Comparison of ENCODE assay signal across 19 mouse cellular contexts in genomic region chr11:35385444-35385843, GRCm38 (mm10).
DNase-seq lines count a peak whose midpoint lies in the region; ATAC-seq and TF ChIP-seq lines count a peak whose summit lies in the region.
"Had no signal": no experiment of that assay in that cellular context is flagged by ENCODE, and none has a peak within 500 bp of the region (broad histone marks: within the 10 kb centered on the region; RNA-seq: fewer than 3 reads in every experiment).

No protein-coding gene starts in this region.

- no peaks in the 10 kb centered on the region for H3K9me3 ChIP-seq in kidney, embryonic 14.5 days (ENCODE audit: control insufficient read depth, low read length)
- H3K9me3 ChIP-seq in embryonic facial prominence, embryonic 13.5 days: no peaks in the 10 kb centered on the region
- H3K9me3 ChIP-seq in limb, embryonic 13.5 days: no peaks in the 10 kb centered on the region
- H3K9me3 ChIP-seq: liver, embryonic 15.5 days had no signal

- no peaks in the 10 kb centered on the region for H3K79me2 ChIP-seq in heart, adult 2 months (replicated peaks; ENCODE audit: control insufficient read depth, insufficient read depth, low read length)

- no peak overlapping the region for H3K9ac ChIP-seq in kidney, embryonic 14.5 days (ENCODE audit: low read depth, low read length)
- no peak overlapping the region for H3K9ac ChIP-seq in embryonic facial prominence, embryonic 13.5 days
- H3K9ac ChIP-seq in limb, embryonic 13.5 days: no peak overlapping the region
- H3K9ac ChIP-seq in heart, adult 2 months (ENCODE audit: low read depth, low read length): no peak overlapping the region
- H3K9ac ChIP-seq: forebrain, postnatal 0 days; liver, embryonic 15.5 days had no signal

- no peak for TF ChIP-seq POLR2A in heart, adult 2 months (IDR thresholded peaks at IDR 0.05; ENCODE audit: insufficient read depth, low read depth, low read length)

- intact Hi-C loops in heart, adult 2 months (cut with DNase I): no loop called here

- TF ChIP-seq CTCF in heart, adult 2 months (IDR thresholded peaks at IDR 0.05): no peak

- H3K36me3 ChIP-seq in kidney, embryonic 14.5 days (ENCODE audit: control insufficient read depth, insufficient read depth, low read length): no peaks in the 10 kb centered on the region
- H3K36me3 ChIP-seq in embryonic facial prominence, embryonic 13.5 days: no peaks in the 10 kb centered on the region
- no peaks in the 10 kb centered on the region for H3K36me3 ChIP-seq in limb, embryonic 13.5 days
- H3K36me3 ChIP-seq in heart, adult 2 months (ENCODE audit: control insufficient read depth, insufficient read depth, low read length): no peaks in the 10 kb centered on the region
- H3K36me3 ChIP-seq: liver, embryonic 15.5 days had no signal

- 17% methylated on average over 3 of the region's 3 CpGs for WGBS in kidney, embryonic 14.5 days
- 4% methylated on average over 3 of the region's 3 CpGs for WGBS in embryonic facial prominence, embryonic 13.5 days
- WGBS in limb, embryonic 13.5 days: 1% methylated on average over 3 of the region's 3 CpGs
- WGBS in heart, adult 2 months: 47% methylated on average over 3 of the region's 3 CpGs

- no peak for TF ChIP-seq EP300 in heart, adult 2 months (IDR thresholded peaks at IDR 0.05; ENCODE audit: insufficient read depth, low read depth, low read length)

- no peak overlapping the region for H3K4me3 ChIP-seq in kidney, embryonic 14.5 days (ENCODE audit: low read length)
- H3K4me3 ChIP-seq in embryonic facial prominence, embryonic 13.5 days: no peak overlapping the region
- H3K4me3 ChIP-seq in limb, embryonic 13.5 days: no peak overlapping the region
- H3K4me3 ChIP-seq in heart, adult 2 months: no peak overlapping the region
- H3K4me3 ChIP-seq: liver, embryonic 15.5 days had no signal

- peaks cover 28% of the 10 kb centered on the region for H3K4me1 ChIP-seq in kidney, embryonic 14.5 days (ENCODE audit: control insufficient read depth, insufficient read depth, low read length)
- H3K4me1 ChIP-seq in embryonic facial prominence, embryonic 13.5 days: peaks cover 57% of the 10 kb centered on the region
- H3K4me1 ChIP-seq in limb, embryonic 13.5 days: peaks cover 71% of the 10 kb centered on the region
- no peaks in the 10 kb centered on the region; the same call in 1 of the 2 replicates for H3K4me1 ChIP-seq in heart, adult 2 months (ENCODE audit: control insufficient read depth, insufficient read depth, low read length)
- H3K4me1 ChIP-seq: liver, embryonic 15.5 days had no signal

- no peak for DNase-seq in kidney, postnatal 10 days
- peak; percentile 51 for DNase-seq in embryo, embryonic 10.5 days (ENCODE audit: low spot score)
- DNase-seq in lung, postnatal 10 days: no peak
- DNase-seq in heart, adult 2 months: no peak
- no peak for DNase-seq in urinary bladder, postnatal 36 days (ENCODE audit: low spot score in 2 of 2)
- DNase-seq: adrenal gland, adult 8-10 months; cerebellum, adult 2 months; cerebellum, postnatal 25 days; forebrain, postnatal 0 days; gastrocnemius, postnatal 36 days; liver; thymus, postnatal 36 days had no signal

- H3K27ac ChIP-seq in kidney, embryonic 14.5 days (ENCODE audit: low read depth, low read length): no peak overlapping the region
- H3K27ac ChIP-seq in embryonic facial prominence, embryonic 13.5 days: peak overlapping the region; percentile 62; the same call in 1 of the 2 replicates
- H3K27ac ChIP-seq in limb, embryonic 13.5 days: peak overlapping the region; percentile 28; the same call in 1 of the 2 replicates
- H3K27ac ChIP-seq in heart, adult 2 months: no peak overlapping the region
- H3K27ac ChIP-seq: hindbrain, postnatal 0 days; liver, embryonic 15.5 days had no signal

- ATAC-seq in kidney, embryonic 14.5 days (ENCODE audit: low FRiP score, low TSS enrichment): peak; percentile 44; the same call in 1 of the 2 replicates
- ATAC-seq in embryonic facial prominence, embryonic 13.5 days (ENCODE audit: insufficient number of reproducible peaks, insufficient read depth, low FRiP score, low TSS enrichment, low read depth): no peak
- ATAC-seq in limb, embryonic 13.5 days (ENCODE audit: low FRiP score, low read depth): no peak
- ATAC-seq: forebrain, postnatal 0 days; hindbrain, postnatal 0 days; intestine, embryonic 16.5 days had no signal

- H3K27me3 ChIP-seq in kidney, embryonic 14.5 days (ENCODE audit: control insufficient read depth, insufficient read depth, low read length): no peaks in the 10 kb centered on the region
- no peaks in the 10 kb centered on the region for H3K27me3 ChIP-seq in embryonic facial prominence, embryonic 13.5 days
- no peaks in the 10 kb centered on the region; the same call in 1 of the 2 replicates for H3K27me3 ChIP-seq in limb, embryonic 13.5 days
- H3K27me3 ChIP-seq in heart, adult 2 months (ENCODE audit: control insufficient read depth, insufficient read depth, low read length): no peaks in the 10 kb centered on the region
- H3K27me3 ChIP-seq: liver, embryonic 15.5 days had no signal

- H3K4me2 ChIP-seq in kidney, embryonic 14.5 days (replicated peaks; ENCODE audit: low read depth, low read length): no peak overlapping the region
- H3K4me2 ChIP-seq in embryonic facial prominence, embryonic 13.5 days: no peak overlapping the region
- H3K4me2 ChIP-seq in limb, embryonic 13.5 days (replicated peaks): no peak overlapping the region
- H3K4me2 ChIP-seq: liver, embryonic 15.5 days; midbrain, embryonic 11.5 days had no signal

Comparison
In these comparisons a context has a peak if more than half of its experiments do, and no peak if none do; other contexts are left out.
1. H3K27ac ChIP-seq: peak in embryonic facial prominence, embryonic 13.5 days (single experiment) and limb, embryonic 13.5 days (single experiment); none in kidney, embryonic 14.5 days (single experiment) and heart, adult 2 months (single experiment).